Mouse (Mus musculus) left cerebral cortex, postnatal 4 days (tissue): Measurements from ENCODE around the gene Gm14569. TPM values are rescaled to one million over a fixed set of nuclear protein-coding genes. Genes with fewer than 3 reads are reported as not detected.

ENCODE experiments used
- microRNA-seq: library from miRNA; unstranded; fragments of <30 nt; microRNA quantifications from one replicate; pipeline ENCODE4 v1.2.0, GENCODE M21; 2022
- total RNA-seq, 2 experiments: library from RNA; stranded (reverse); gene quantifications; 2 replicates each; pipeline ENCODE4 v1.2.3; 2021

Gm14569 gene
- total RNA-seq, 2 experiments from 2014 or later = not detected

Small RNAs within 50 kb of the gene (microRNA-seq; reads per million reads assigned to microRNA genes)
- not detected for gene Gm44485

Other genes with a start within 250 kb of the Gm14569 start
- gene Lonrf3, start 163.5 kb downstream of the Gm14569 start, total RNA-seq = 1 to 10 TPM; 4.7 to 5.6 TPM
- not detected for gene Gm6268, start 90.5 kb downstream of the Gm14569 start, total RNA-seq
- 100 to 1,000 TPM; 273 to 292 TPM for gene Pgrmc1, start 106.4 kb upstream of the Gm14569 start, total RNA-seq
- gene Akap17b, start 153.6 kb upstream of the Gm14569 start, total RNA-seq = 10 to 100 TPM in 1 of 2 experiments, 1 to 10 TPM in 1; 9.8 to 10.1 TPM